Mouse (Mus musculus) left cerebral cortex, adult 11 months (tissue): ENCODE data around the gene Mctp1.

ENCODE experiments used
- DNase-seq: peaks from one replicate; pipeline ENCODE4 v3.0.0; 2022; ENCODE audit warnings: low spot score

Mctp1 gene

DNA sequence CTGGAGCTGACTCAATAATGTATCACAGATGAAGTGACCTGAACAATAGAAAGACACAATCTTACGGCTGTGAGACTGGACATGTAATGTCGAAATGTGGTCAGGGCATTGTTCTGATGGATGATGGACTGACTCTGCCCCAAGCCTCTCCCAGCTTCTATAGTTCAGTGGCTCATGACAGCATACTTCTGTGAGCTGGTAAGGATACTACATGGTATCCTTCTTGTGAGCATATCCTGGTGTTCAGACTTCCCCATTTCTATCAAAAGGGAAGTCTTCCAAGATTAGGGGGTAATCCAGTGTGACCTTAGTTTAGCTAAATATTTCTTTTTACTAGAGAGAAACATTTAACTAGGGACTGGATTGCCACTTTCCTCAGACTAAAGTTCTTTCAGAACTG lies 227.2 kb downstream of the Mctp1 start:
- DNase-seq = no peak

DNA sequence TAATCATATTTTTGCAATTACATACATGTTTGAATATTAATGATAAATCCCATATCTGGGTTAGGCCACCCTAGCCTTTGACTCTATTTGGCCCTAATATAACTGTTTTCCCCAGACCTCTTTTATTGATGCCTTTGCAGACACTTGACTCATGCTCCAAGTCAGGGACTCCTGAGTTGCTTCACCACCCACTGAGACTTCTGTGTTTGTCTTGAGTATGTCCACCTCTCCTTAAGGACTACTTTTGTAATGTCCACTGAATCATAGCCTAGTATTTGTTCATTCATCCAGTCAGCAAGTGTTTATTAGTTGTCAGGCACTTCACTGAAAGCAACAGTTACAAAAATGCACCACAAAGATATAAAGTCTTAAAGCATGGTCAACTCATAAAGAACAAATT lies 235.8 kb downstream of the Mctp1 start:
- no peak for DNase-seq

DNA sequence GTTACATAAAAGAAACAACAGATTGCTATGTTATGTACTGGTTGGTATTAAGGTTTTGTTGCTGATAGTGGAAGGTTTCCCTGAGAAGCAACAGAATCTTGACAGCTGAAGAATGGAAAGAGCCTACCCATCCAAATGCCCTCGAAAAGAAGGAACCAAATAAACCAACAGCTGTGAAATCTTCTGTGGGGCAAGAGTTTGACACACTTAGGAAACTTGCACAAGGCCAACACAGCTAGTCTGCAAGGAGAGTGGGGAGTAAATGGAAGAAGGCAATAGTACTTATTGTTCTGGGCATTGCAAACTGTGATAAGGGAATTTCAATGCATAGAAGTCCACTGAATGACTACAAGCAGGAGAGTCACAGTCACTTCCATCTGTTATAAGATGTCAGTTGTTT lies 236.2 kb downstream of the Mctp1 start:
- no peak for DNase-seq

DNA sequence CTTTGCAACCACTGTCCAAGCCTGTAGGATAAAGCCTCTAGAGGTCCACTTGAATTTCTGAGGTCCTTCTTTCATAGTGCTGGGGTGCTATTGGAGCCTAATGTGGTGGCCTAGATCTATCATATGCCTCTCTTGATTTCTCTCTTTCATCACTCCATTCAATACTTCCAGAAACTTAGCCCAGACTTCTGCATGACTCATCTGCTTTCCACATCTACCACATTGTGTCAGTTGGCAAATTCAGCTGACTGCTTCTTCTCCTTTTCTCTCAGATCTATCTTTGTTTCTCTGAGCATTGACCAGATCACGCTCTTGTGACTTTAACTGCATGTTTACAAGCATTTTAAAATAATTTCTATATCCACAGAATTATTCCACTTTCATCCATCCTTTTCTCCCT lies 249.4 kb downstream of the Mctp1 start:
- no peak for DNase-seq

DNA sequence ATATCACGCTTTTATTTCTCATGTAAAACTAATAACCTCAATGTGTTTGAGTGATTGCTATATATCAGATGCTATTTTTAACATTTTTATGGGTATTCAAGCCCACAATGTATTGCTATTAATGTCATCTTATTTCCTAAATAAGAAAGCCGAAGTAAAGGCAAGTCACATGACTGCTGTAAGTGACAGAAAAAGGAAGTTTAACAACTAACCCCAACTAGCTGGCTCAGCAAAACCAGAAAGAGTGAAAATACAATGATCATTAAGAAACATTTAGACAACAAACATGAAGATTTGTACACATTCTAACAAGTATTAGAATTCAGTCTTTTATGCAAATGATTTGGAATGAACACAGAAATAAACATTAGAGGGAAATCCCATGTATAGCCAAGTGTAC lies 253.9 kb downstream of the Mctp1 start:
- no peak for DNase-seq

DNA sequence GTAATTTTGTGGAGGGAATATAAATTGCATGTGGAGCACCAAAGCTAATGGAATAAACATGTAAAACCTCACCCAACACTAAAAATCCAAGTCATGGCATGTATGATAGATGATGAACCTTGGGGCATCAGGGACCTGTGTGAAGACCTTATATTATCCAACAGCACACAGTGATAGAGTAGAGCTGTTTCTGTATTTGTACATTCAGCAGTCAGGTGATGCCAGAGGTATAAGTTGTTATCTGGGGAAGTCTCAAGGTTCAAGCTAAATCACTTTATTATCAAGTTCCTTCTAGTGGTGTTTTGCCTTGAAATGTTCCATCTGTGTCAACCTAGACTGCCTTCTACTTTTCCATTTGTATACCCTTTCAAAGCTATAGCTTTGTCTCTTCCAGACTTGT lies 275.2 kb downstream of the Mctp1 start:
- DNase-seq = no peak

DNA sequence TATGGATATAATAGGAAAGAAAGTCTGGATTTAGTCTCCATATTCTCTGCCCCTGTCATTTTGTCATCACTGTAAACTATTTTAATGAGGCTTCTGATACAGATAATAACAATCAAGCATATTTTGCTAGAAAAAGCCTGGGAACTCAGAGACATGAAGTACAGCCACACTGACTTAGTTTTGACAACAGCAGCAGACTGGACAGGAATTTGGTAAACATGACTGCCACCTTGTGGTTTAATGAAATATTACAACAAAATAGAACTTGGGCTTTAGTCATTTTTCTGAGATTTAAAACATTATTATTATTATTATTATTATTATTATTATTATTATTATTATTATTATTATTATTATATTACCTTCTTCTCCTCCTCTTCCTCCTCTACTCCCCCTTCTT lies 297.0 kb downstream of the Mctp1 start:
- no peak for DNase-seq

DNA sequence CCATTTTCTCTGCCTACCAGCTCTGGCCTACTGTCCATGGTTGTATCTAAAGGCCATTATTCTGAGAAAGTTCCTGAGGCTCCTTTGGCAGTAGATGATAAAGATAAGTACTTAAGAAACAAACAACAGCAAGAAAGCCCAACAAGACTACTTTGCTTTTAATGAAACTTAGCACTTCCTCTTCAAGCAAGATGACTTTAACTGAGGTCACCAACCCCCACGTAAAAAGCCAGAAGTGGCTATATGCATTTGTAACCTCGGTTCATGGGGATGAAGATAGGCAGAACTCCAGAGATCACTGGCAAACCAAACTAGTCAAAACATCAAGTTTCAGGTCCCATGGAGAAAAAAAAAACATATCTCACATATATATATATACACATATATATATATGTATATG lies 305.0 kb downstream of the Mctp1 start:
- DNase-seq = no peak

DNA sequence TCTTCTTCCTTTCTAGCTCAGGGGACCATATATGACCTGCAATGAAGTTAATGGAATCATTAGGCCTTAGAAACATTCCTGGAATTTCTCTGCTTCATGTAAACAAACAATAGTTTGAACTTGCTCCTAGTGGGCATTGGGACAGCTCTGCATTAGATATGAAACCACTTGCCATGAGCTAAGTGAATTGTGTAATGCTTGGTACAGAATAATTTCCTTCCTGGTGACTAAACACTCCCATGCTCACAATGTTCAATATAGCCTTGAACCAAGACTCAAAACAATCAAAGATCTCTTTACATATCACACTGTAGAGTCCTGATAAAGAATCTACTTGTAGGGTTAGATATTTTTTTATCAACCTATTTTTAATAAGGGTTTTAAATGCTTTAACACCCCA lies 305.8 kb downstream of the Mctp1 start:
- DNase-seq = no peak

DNA sequence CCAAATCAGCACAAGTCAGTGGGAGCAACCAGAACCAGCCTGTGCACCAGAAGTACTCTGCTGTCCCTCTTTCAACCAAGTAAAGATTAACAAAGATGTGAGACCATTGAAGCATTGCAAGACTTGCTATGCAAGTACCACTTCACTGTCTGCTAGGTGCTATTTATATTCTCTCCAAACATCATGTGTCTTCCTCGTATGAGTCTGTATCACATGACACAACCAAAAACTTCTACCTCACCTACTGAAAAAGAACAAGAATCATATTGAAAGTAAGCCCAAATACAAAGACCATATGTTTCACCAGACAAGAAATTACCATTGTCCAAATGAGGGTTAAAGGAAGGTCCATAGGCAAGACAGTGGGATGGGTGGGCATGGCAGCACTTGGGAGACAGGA lies 306.4 kb downstream of the Mctp1 start:
- no peak for DNase-seq

DNA sequence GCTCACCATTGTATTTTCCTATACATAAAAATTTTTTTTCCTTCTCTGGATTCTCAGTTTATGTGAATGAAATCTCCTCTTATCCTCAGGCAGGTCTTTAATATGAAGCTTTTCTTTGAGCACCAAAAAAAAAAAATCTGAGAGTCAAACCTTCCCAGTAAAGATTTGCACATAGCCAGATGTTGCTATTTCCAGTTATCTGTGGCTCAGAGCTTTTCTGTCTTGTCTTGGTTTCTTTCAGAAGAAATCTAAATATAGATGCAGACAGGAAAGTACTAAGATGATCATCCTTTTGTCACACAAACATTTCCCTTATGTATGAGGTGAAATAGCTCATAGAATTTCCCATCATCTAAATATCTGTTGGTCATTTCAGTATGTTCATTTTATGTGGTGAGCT lies 349.7 kb downstream of the Mctp1 start:
- DNase-seq = no peak

DNA sequence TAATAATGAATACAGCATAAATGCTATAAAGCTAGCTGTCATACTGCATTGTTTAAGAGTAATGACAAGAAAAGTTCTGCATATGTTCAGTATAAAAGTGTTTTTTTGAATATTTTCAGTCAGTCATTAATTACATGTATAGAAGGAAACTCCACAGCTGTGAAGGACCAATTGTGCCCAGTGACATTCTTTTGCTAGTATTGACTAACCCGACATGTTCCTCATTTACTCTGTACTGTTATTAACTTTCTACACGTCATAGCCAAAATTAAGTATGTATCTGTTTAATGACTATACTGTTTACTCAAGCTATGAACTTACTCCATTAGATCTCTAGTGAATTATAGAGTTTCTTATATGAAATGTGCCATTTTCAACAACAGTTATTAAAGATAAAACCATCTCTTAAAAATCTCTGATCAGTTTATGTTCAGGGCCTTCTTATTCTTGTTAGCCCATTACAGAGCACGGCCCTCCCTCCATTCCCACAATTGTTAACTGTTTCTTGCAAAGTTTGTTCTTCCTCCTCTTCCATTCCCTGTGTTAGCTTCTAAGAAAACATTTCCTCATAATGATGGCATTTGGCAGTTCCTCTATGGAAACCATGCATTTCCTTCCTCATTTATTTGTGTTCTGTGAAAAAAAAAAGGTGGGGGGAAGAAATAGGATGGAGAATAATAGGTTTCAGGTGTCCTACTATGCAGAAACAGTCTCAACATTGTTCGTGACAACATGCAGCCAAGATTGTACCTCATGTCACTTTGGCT lies 366.5 kb downstream of the Mctp1 start:
- no peak for DNase-seq

DNA sequence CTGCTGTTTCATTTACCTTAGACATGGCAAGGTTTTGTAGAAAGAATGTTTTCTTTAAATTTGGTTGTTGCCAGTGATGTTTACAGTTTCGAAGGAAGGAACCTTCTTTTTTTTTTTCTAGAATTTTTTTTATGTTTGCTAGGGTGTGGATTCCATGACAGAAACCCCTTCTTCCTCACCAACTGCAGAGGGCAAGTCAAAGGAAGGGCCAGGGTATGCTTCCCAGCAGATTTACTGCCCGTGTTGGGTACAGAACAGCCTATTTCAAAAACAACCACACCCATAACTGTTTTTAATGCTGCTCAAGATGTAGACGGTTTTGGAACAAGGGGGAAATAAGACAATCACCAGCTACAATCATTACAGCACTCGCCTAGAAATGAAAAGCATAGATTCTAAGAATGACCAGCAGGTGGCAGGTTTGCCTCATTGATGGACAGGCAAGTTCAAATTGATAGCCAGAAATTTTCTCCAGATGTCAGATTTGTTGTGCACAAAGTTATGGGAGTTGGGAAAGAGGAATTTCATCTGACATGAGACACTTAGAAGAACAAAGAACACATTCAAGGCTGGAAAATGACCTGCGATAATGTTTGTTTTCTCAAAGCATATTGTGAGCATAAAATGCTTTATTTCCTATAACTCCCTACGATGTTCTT lies 375.6 kb downstream of the Mctp1 start:
- DNase-seq = peak; percentile 18

DNA sequence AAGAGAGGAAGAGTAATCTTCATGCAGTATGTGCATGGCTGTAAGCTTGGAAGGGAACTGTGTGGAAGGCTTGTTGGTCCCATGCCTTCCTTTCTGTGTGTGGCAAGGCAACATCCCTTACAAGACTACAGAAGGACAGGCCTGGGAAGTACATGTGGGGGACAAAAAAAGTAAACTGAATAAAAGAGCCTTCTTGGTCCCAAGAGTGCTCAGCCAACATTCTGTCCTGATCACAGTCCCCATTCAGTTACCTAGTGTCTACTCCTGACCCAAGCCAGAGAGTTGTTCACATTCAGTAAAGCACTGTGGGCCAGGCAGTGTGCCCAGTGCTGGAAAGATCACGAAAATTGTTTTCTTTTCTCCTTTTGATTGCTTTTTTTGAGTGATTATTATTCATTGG lies 415.3 kb downstream of the Mctp1 start:
- no peak for DNase-seq

DNA sequence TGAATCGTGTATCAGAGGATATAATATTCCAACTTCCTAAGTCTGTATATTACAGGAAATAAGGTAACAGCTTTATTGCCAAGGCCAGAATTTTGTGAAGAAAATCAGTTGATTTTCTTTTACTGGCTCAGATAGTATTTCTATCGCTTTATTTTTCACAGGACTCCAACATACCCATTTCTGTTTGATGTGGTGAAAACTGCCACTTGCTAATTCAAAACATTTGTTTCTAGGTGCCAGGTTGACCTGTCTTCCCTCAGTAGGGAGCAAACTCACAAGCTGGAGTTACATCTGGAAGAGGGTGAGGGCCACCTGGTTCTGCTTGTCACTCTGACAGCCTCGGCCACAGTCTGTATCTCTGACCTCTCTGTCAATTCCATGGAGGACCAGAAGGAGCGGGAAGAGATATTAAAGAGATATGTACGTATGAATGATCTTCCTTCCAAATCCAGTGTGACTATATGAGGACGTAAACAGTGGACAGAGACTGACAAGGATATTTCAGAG lies 416.8 kb downstream of the Mctp1 start:
- no peak for DNase-seq

DNA sequence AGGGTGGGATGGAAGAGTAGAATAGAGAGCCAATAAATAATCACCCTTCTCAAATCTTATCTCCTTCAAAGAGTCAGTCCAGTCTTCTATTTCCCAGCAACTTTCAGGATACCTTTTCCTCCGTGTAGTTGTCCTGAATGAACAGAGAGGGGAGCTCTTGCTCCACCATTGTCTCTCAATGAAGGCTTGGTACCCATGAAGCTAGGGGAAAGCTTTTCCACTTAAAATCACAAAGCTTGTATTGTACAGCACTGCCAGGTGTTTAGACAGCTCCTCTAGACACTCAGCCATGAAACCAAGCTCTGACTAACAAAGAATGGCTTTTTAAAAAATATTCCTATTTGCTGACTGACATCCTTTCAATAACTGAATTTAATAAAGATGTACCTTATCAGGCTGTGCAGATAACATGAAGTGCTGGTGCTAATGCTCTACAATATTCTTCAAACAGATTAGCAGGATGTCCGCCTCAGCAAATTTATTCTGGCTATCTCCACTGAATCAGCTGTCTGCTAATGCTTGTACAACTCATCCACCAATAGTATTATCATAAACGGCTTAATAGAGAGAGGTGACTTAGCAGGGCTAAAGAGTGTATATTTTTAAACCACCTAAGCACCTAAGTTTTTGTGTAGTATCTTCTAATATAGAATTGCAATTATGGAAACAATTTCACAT lies 417.9 kb downstream of the Mctp1 start:
- DNase-seq = peak; percentile 14

DNA sequence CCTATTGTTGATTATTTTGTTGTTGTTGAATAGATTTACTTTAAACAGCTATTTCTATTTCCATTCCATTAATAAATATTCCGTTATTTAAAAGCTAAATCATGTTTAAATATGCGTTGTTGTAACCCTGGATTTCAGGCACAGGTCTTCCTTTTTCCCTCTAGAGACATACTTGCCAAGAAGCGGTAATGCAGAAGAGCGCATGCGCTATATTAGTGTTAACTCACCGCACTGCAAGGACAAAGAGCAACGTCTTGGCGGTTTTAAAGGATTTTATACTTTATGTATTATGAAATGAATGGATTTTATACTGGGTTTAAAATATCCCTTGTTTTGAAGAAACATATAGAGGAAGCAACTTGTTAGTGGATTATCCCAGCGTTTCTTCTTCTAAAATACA lies 418.6 kb downstream of the Mctp1 start:
- DNase-seq = no peak

DNA sequence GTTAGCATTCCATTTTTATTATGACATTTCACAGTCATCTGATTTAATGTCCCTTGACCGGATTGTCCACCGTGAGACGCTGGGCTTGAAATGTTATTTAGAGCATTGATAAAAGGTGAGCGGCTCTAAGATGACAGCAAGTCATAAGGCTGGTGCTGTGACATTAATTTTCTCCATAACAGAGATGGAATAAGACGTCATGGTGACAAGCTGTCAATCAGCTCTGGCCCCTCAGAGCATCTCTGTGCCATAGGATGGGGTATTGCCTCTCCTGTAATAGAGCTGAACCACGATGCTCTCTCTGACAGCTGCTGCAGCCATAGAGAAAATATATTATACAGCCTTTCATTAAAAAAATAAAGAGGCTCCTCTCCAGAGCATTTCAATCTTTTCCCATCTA lies 419.5 kb downstream of the Mctp1 start:
- DNase-seq = no peak

DNA sequence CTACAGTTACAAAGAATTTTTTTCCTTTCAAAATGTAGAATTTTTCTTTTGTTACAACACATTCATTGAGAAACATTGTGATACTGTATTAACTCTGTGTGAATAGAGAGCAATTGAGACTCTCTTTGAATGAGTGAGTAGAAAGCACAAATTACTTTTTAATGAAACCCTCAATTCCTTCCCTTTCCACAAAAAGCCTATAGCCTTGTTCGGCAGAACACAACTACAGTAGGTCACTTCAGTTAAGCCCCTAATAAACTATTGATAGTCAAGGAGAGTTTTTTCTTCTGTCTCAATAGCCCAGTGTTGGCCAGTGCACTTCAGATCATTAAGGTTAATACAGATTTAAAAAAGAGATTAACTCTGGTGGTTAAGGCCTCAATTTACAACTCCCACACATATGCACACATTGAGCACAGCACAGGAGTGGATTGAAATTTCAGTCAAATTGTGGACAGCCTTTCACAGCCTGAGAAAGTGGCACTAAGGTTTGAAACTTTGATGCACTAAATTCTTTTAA lies 424.6 kb downstream of the Mctp1 start:
- DNase-seq = no peak

DNA sequence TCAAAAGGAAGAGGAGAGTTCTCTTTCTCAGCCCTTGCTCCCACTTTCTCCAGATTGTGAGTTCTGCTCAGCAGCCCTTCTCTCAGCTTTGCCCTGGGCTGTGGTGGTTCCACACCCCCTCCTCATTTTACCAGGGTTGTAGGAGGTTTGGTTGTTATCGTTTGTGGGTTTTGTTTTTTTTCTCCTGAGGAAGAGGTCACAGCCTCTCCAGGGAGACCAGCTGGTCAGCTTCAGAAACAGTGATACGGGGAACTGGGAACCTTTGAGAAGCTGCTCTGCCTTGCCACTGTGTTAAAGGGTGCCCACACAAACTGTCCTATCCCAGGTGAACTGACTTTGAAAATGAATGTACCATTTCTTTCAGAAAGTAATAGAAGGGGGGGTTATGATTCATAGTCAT lies 425.5 kb downstream of the Mctp1 start:
- DNase-seq = no peak

DNA sequence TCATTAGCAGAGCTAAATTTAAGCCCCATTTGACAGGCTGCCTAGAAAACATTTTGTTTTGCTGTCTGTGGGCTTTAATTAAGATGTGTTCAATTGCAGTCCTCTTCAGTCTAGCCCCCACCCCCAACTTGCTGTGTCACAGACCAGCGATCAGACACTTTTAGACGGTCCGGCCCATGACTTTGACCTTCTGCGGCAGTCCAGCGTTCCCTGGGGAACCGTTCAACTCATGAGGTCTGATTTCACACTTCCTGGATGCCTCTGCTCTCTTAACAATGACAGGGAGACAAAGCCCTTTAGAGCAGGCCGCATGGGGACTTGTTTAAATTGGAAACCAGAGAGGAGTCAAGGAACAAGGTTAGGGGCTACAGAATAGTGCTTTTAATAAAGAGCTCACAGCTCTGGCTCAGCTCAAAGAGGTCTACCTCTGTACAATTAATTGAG lies 426.2 kb downstream of the Mctp1 start:
- DNase-seq = no peak

DNA sequence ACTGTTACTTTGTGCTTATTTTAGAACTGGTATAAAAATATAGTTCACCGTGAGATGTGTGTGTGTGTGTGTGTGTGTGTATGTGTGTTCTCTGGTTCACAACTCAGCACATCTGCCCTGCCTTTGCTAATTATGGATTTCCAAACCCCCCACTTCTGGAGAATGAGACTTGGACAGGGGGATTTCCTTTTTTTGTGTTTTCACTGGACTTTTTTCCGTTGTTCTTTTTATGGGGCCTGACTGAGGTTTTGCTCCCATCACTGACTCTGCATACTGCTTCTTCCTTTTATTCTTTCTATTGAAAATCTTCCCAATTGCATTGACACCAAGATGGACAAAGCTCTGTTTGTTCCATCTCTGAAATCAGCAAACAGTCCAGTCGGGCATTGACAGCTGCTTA lies 438.7 kb downstream of the Mctp1 start:
- DNase-seq = no peak
